Mouse (Mus musculus) forelimb bud, embryonic 11.5 days (tissue): ENCODE data around the gene Mast2.

Experiments
- DNase-seq: peaks from one replicate; pipeline ENCODE4 v3.0.0-alpha.2; 2012; ENCODE audit warnings: low read depth, low spot score

Gene Mast2

GRCm38 (mm10) chr4:116464126-116464981 lies at the start of gene Mast2:
Gene Mast2 (minus strand): TSS chr4:116464183.
- DNase-seq: peak; percentile 91

- DNase-seq: peak; percentile 94
Observed at GRCm38 (mm10) chr4:116507425-116508218, 43.6 kb upstream of the Mast2 start, which contains the start of gene Ipp. Gene Ipp (plus strand): TSS chr4:116507549.

- no peak for DNase-seq
Observed at GRCm38 (mm10) chr4:116506886-116507424, 43.0 kb upstream of the Mast2 start.

- DNase-seq: no peak
Observed at GRCm38 (mm10) chr4:116499978-116500377, 36.0 kb upstream of the Mast2 start.

GRCm38 (mm10) chr4:116493646-116494045 lies 29.7 kb upstream of the Mast2 start:
- DNase-seq: no peak

GRCm38 (mm10) chr4:116492460-116492859 lies 28.5 kb upstream of the Mast2 start:
- no peak for DNase-seq

- DNase-seq: no peak
Observed at GRCm38 (mm10) chr4:116491886-116492285, 27.9 kb upstream of the Mast2 start.

GRCm38 (mm10) chr4:116491119-116491536 lies 27.1 kb upstream of the Mast2 start:
- no peak for DNase-seq

GRCm38 (mm10) chr4:116483476-116483875 lies 19.5 kb upstream of the Mast2 start:
- DNase-seq: peak; percentile 72

- DNase-seq: no peak
Observed at GRCm38 (mm10) chr4:116481322-116481721, 17.3 kb upstream of the Mast2 start.

- peak; percentile 37 for DNase-seq
Observed at GRCm38 (mm10) chr4:116463231-116464125, 505 bp downstream of the Mast2 start.

GRCm38 (mm10) chr4:116461943-116462342 lies 2.0 kb downstream of the Mast2 start:
- no peak for DNase-seq

GRCm38 (mm10) chr4:116451553-116451952 lies 12.4 kb downstream of the Mast2 start:
- DNase-seq: no peak

- no peak for DNase-seq
Observed at GRCm38 (mm10) chr4:116449951-116450350, 14.0 kb downstream of the Mast2 start.

GRCm38 (mm10) chr4:116448673-116449072 lies 15.3 kb downstream of the Mast2 start:
- DNase-seq: peak; percentile 43

- DNase-seq: no peak
Observed at GRCm38 (mm10) chr4:116439383-116439782, 24.6 kb downstream of the Mast2 start.

- no peak for DNase-seq
Observed at GRCm38 (mm10) chr4:116438561-116438960, 25.4 kb downstream of the Mast2 start.

GRCm38 (mm10) chr4:116435626-116436025 lies 28.4 kb downstream of the Mast2 start:
- DNase-seq: no peak

- no peak for DNase-seq
Observed at GRCm38 (mm10) chr4:116422186-116422585, 41.8 kb downstream of the Mast2 start.

- DNase-seq: no peak
Observed at GRCm38 (mm10) chr4:116421170-116421569, 42.8 kb downstream of the Mast2 start.

- no peak for DNase-seq
Observed at GRCm38 (mm10) chr4:116412993-116413392, 51.0 kb downstream of the Mast2 start.
